ENCODE assay signal across 8 mouse cellular contexts in genomic region chr2:181307144-181307804, GRCm38 (mm10). TPM values are rescaled to one million over a fixed set of nuclear protein-coding genes. Genes with fewer than 3 reads are reported as not detected.
DNase-seq lines count a peak whose midpoint lies in the region; ATAC-seq lines count a peak whose summit lies in the region.

No protein-coding gene starts in this region.

- peak; percentile 15 for DNase-seq in gastrocnemius, adult 18-20 months (ENCODE audit: low spot score)
- no peak for DNase-seq in gastrocnemius, adult 8-10 months (ENCODE audit: low spot score in 2 of 2)
- peak; percentile 43 to 47 for DNase-seq in adrenal gland, postnatal 36 days
- DNase-seq in left cerebral cortex, postnatal 25 days (ENCODE audit: low spot score in 2 of 2), result peak; percentile 63 to 78
- DNase-seq in spleen, postnatal 36 days (ENCODE audit: low spot score in 2 of 2), result peak; percentile 41 to 44

- H3K9ac ChIP-seq in embryonic facial prominence, embryonic 13.5 days, result no peak overlapping the region
- H3K9ac ChIP-seq in hindbrain, embryonic 13.5 days, result peak overlapping the region; percentile 19; the same call in 1 of the 2 replicates
- H3K9ac ChIP-seq in midbrain, embryonic 12.5 days (replicated peaks), result no peak overlapping the region

- H3K36me3 ChIP-seq in embryonic facial prominence, embryonic 13.5 days, result no peaks in the 10 kb centered on the region; the same call in 1 of the 2 replicates
- peaks cover 46% of the 10 kb centered on the region for H3K36me3 ChIP-seq in hindbrain, embryonic 13.5 days
- peaks cover 46% of the 10 kb centered on the region for H3K36me3 ChIP-seq in midbrain, embryonic 12.5 days

- no peak overlapping the region for H3K4me3 ChIP-seq in embryonic facial prominence, embryonic 13.5 days
- no peak overlapping the region for H3K4me3 ChIP-seq in hindbrain, embryonic 13.5 days
- no peak overlapping the region for H3K4me3 ChIP-seq in midbrain, embryonic 12.5 days

- intact Hi-C loops in left cerebral cortex, postnatal 25 days (cut with DNase I), result no loop called here

- 0 out of 2 replicates have a peak, but pooled peaks cover 5% of the 10 kb centered on the region for H3K4me1 ChIP-seq in embryonic facial prominence, embryonic 13.5 days
- H3K4me1 ChIP-seq in hindbrain, embryonic 13.5 days (replicated peaks), result peaks cover 31% of the 10 kb centered on the region
- H3K4me1 ChIP-seq in midbrain, embryonic 12.5 days, result peaks cover 6% of the 10 kb centered on the region; the same call in 1 of the 2 replicates

- peak overlapping the region; percentile 35 for H3K4me2 ChIP-seq in embryonic facial prominence, embryonic 13.5 days
- peak overlapping the region; percentile 11; the same call in 1 of the 2 replicates for H3K4me2 ChIP-seq in hindbrain, embryonic 13.5 days
- H3K4me2 ChIP-seq in midbrain, embryonic 12.5 days (replicated peaks), result peak overlapping the region; percentile 19

- H3K27me3 ChIP-seq in embryonic facial prominence, embryonic 13.5 days, result peaks cover 55% of the 10 kb centered on the region
- no peaks in the 10 kb centered on the region for H3K27me3 ChIP-seq in hindbrain, embryonic 13.5 days
- peaks cover 41% of the 10 kb centered on the region for H3K27me3 ChIP-seq in midbrain, embryonic 12.5 days

- no peak overlapping the region for H3K27ac ChIP-seq in embryonic facial prominence, embryonic 13.5 days
- no peak overlapping the region for H3K27ac ChIP-seq in hindbrain, embryonic 13.5 days
- H3K27ac ChIP-seq in midbrain, embryonic 12.5 days (replicated peaks), result no peak overlapping the region

- no peak; the same call in 1 of the 2 replicates for ATAC-seq in embryonic facial prominence, embryonic 13.5 days (ENCODE audit: insufficient number of reproducible peaks, insufficient read depth, low FRiP score, low TSS enrichment, low read depth)
- peak; percentile 77 for ATAC-seq in hindbrain, embryonic 13.5 days (ENCODE audit: low FRiP score)
- ATAC-seq in midbrain, embryonic 12.5 days (ENCODE audit: low FRiP score, low read depth), result peak; percentile 47

- 8% methylated on average over 30 of the region's 30 CpGs for WGBS in embryonic facial prominence, embryonic 13.5 days
- WGBS in hindbrain, embryonic 13.5 days, result 11% methylated on average over 30 of the region's 30 CpGs
- WGBS in midbrain, embryonic 12.5 days, result 9% methylated on average over 30 of the region's 30 CpGs

- H3K9me3 ChIP-seq in embryonic facial prominence, embryonic 13.5 days, result no peaks in the 10 kb centered on the region
- H3K9me3 ChIP-seq in hindbrain, embryonic 13.5 days, result no peaks in the 10 kb centered on the region
- H3K9me3 ChIP-seq in midbrain, embryonic 12.5 days, result no peaks in the 10 kb centered on the region

RNA-seq across cellular contexts. Expression of gene Stmn3, which starts 7.0 kb away (rescaled TPM):
- total RNA-seq in gastrocnemius, adult 18-20 months (2021), result not detected
- not detected for total RNA-seq in gastrocnemius, adult 8-10 months (2022)
- 10 to 100 TPM; 10.3 to 11.7 TPM for total RNA-seq in adrenal gland, postnatal 36 days (2021)
- polyA plus RNA-seq in embryonic facial prominence, embryonic 13.5 days (2015; fragmentation: Nextera tagmentation; extraction: Ambion mirVana), result 14.9 and 17.1 TPM in 2 replicates
- polyA plus RNA-seq in hindbrain, embryonic 13.5 days (2015; fragmentation: Nextera tagmentation; extraction: Ambion mirVana), result 1,135 and 1,161 TPM in 2 replicates
- total RNA-seq in left cerebral cortex, postnatal 25 days (2021), result 100 to 1,000 TPM; 631 to 689 TPM
- 443 and 455 TPM in 2 replicates for polyA plus RNA-seq in midbrain, embryonic 12.5 days (2016; fragmentation: Nextera tagmentation; extraction: Ambion mirVana)

RNA-seq across cellular contexts. Expression of gene Rtel1, which starts 12.3 kb away (rescaled TPM):
- 10 to 100 TPM in 1 of 2 experiments, 1 to 10 TPM in 1; 7.3 to 10.8 TPM for total RNA-seq in gastrocnemius, adult 18-20 months (2021)
- 10 to 100 TPM in 1 of 4 experiments, 1 to 10 TPM in 3; 8.4 to 12.9 (median 9.0) TPM for total RNA-seq in gastrocnemius, adult 8-10 months (2022)
- total RNA-seq in adrenal gland, postnatal 36 days (2021), result 10 to 100 TPM; 26.5 to 32.1 TPM
- polyA plus RNA-seq in embryonic facial prominence, embryonic 13.5 days (2015; fragmentation: Nextera tagmentation; extraction: Ambion mirVana), result 42.7 and 48.9 TPM in 2 replicates
- 34.6 and 35.1 TPM in 2 replicates for polyA plus RNA-seq in hindbrain, embryonic 13.5 days (2015; fragmentation: Nextera tagmentation; extraction: Ambion mirVana)
- 10 to 100 TPM; 29.8 to 34.9 TPM for total RNA-seq in left cerebral cortex, postnatal 25 days (2021)
- 54.2 and 55.3 TPM in 2 replicates for polyA plus RNA-seq in midbrain, embryonic 12.5 days (2016; fragmentation: Nextera tagmentation; extraction: Ambion mirVana)

RNA-seq across cellular contexts. Expression of gene Gmeb2, which starts 19.4 kb away (rescaled TPM):
- 1 to 10 TPM; 7.2 to 8.7 TPM for total RNA-seq in gastrocnemius, adult 18-20 months (2021)
- total RNA-seq in gastrocnemius, adult 8-10 months (2022), result 1 to 10 TPM; 6.8 to 9.8 (median 7.9) TPM
- total RNA-seq in adrenal gland, postnatal 36 days (2021), result 10 to 100 TPM; 14.5 to 22.0 TPM
- polyA plus RNA-seq in embryonic facial prominence, embryonic 13.5 days (2015; fragmentation: Nextera tagmentation; extraction: Ambion mirVana), result 15.9 and 16.9 TPM in 2 replicates
- polyA plus RNA-seq in hindbrain, embryonic 13.5 days (2015; fragmentation: Nextera tagmentation; extraction: Ambion mirVana), result 17.2 and 17.8 TPM in 2 replicates
- total RNA-seq in left cerebral cortex, postnatal 25 days (2021), result 10 to 100 TPM; 21.3 to 23.9 TPM
- polyA plus RNA-seq in midbrain, embryonic 12.5 days (2016; fragmentation: Nextera tagmentation; extraction: Ambion mirVana), result 23.4 and 23.9 TPM in 2 replicates

RNA-seq across cellular contexts. Expression of gene Zgpat, which starts 57.5 kb away (rescaled TPM):
- total RNA-seq in gastrocnemius, adult 18-20 months (2021), result 10 to 100 TPM; 11.7 to 12.4 TPM
- total RNA-seq in gastrocnemius, adult 8-10 months (2022), result 10 to 100 TPM in 2 of 4 experiments, 1 to 10 TPM in 2; 9.3 to 11.2 (median 10.3) TPM
- 10 to 100 TPM; 34.8 to 47.3 TPM for total RNA-seq in adrenal gland, postnatal 36 days (2021)
- polyA plus RNA-seq in embryonic facial prominence, embryonic 13.5 days (2015; fragmentation: Nextera tagmentation; extraction: Ambion mirVana), result 48.4 and 50.7 TPM in 2 replicates
- polyA plus RNA-seq in hindbrain, embryonic 13.5 days (2015; fragmentation: Nextera tagmentation; extraction: Ambion mirVana), result 69.2 and 69.8 TPM in 2 replicates
- total RNA-seq in left cerebral cortex, postnatal 25 days (2021), result 10 to 100 TPM; 64.8 to 68.0 TPM
- polyA plus RNA-seq in midbrain, embryonic 12.5 days (2016; fragmentation: Nextera tagmentation; extraction: Ambion mirVana), result 69.4 and 75.0 TPM in 2 replicates

RNA-seq across cellular contexts. Expression of gene Arfrp1, which starts 57.9 kb away (rescaled TPM):
- total RNA-seq in gastrocnemius, adult 18-20 months (2021), result 10 to 100 TPM; 23.0 to 26.5 TPM
- 10 to 100 TPM; 20.9 to 25.1 (median 23.8) TPM for total RNA-seq in gastrocnemius, adult 8-10 months (2022)
- 10 to 100 TPM; 38.9 to 45.5 TPM for total RNA-seq in adrenal gland, postnatal 36 days (2021)
- 75.2 and 76.1 TPM in 2 replicates for polyA plus RNA-seq in embryonic facial prominence, embryonic 13.5 days (2015; fragmentation: Nextera tagmentation; extraction: Ambion mirVana)
- polyA plus RNA-seq in hindbrain, embryonic 13.5 days (2015; fragmentation: Nextera tagmentation; extraction: Ambion mirVana), result 87.8 and 88.4 TPM in 2 replicates
- 10 to 100 TPM; 39.5 to 41.4 TPM for total RNA-seq in left cerebral cortex, postnatal 25 days (2021)
- polyA plus RNA-seq in midbrain, embryonic 12.5 days (2016; fragmentation: Nextera tagmentation; extraction: Ambion mirVana), result 84.0 and 84.2 TPM in 2 replicates

Comparison
In these comparisons a context has a peak if more than half of its experiments do, and no peak if none do; other contexts are left out.
1. DNase-seq: peak in gastrocnemius, adult 18-20 months (single experiment), adrenal gland, postnatal 36 days (2 of 2), left cerebral cortex, postnatal 25 days (2 of 2) and spleen, postnatal 36 days (2 of 2); none in gastrocnemius, adult 8-10 months (0 of 2).
2. RNA of gene Stmn3, which starts 7.0 kb away (total RNA-seq): 631 to 689 TPM in left cerebral cortex, postnatal 25 days; 10.3 to 11.7 TPM in adrenal gland, postnatal 36 days, not detected in gastrocnemius, adult 18-20 months and not detected in gastrocnemius, adult 8-10 months; every median in the first group is over 10 times any median in the second.
3. Peak in every context shown above with its lines, with median percentiles within 50 percentile points of each other: H3K4me2 ChIP-seq.